Mouse (Mus musculus): ENCODE results near the gene Pitpnm2.

DNA sequence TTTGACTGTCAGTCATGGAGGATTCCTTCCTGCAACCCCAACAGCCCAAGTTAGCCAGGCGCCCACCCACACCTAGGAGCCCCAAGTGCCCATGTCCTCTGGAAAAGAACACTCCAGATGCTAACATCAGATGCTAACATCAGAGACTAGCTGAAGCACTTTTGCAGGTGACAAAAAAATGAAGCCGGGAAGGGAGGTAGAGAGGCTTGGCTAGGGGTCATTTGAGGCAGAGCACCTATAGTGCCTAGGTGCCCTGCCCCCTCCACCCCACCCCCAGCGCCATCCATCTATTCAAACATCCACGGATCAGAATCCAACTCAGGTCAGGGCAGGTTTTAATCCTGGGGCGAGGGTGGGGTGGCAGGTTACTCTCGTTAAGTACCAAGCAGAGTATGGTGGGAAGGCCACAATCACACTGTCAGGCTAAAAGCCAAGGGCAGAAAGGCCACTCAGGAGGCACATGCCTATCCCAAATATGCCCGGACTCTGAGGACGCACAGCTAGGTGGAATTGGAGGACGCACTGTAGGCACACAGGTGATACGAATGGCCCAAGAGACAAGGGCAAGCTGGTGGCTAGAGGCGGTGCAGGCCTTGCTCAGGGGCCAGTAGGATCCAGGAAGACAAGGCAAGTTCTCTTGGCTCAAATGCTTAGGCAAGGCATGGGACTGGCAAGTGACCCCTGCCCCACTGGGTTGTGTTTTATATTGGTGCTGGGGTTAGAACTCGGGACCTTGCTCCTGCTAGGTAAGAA is 155.5 kb downstream of the Pitpnm2 start:
- no peak for TF ChIP-seq CTCF (IDR thresholded peaks at IDR 0.05)
- TF ChIP-seq POLR2A (IDR thresholded peaks at IDR 0.05; ENCODE audit: insufficient read depth, low read depth, low read length) = no peak
- TF ChIP-seq EP300 (IDR thresholded peaks at IDR 0.05; ENCODE audit: insufficient read depth, low read depth, low read length) = no peak
